Mouse (Mus musculus) brain, embryonic 14.5 days (tissue): ENCODE results near the gene Slc16a14.

Source experiments
- CTCF ChIP-seq: fragments of 200-500 bp; IDR thresholded peaks from 2 replicates; pipeline ENCODE4 v1.5.1; 2012; ENCODE audit warnings: inconsistent platforms, mild to moderate bottlenecking, moderate library complexity, borderline replicate concordance; ENCODE audit not compliant: insufficient read depth, insufficient read length; ENCODE audit errors: extremely low read depth
- POLR2A ChIP-seq: fragments of 200-500 bp; IDR thresholded peaks from 2 replicates; pipeline ENCODE4 v1.6.1; 2012; ENCODE audit warnings: mild to moderate bottlenecking, inconsistent platforms, borderline replicate concordance; ENCODE audit not compliant: poor library complexity, insufficient read depth, insufficient read length, severe bottlenecking; ENCODE audit errors: extremely low read depth

- TF ChIP-seq CTCF (no peak), POLR2A (no peak)
Observed at GRCm38 (mm10) chr1:84882066-84882532, 52.8 kb downstream of the Slc16a14 start.
